Mouse (Mus musculus): ENCODE data around the gene Rad23a. TPM values are rescaled to one million over a fixed set of nuclear protein-coding genes. Genes with fewer than 3 reads are reported as not detected.
A peak's percentile ranks its signal among the peaks of the same experiment; 100 is the strongest.

Rad23a gene
- total and polyA plus RNA-seq, 3 experiments = 62.6 to 155 TPM; not detected in 1

- H3K9ac ChIP-seq (ENCODE audit: control insufficient read depth, low read depth, low read length, poor library complexity, severe bottlenecking) = no peak overlapping the region
- no peaks in the 10 kb centered on the region for H3K27me3 ChIP-seq (ENCODE audit: control insufficient read depth in 1 of 2, insufficient read depth in 2 of 2, low read length in 2 of 2)
- H3K27ac ChIP-seq (ENCODE audit: control insufficient read depth, low read depth, low read length) = no peak overlapping the region
- peaks cover 0 to 3% of the 10 kb centered on the region in 2 experiments; a peak in 1 of 4 replicates for H3K36me3 ChIP-seq (ENCODE audit: control insufficient read depth in 1 of 2, insufficient read depth in 2 of 2, low read length in 2 of 2)
- peaks cover 0 to 6% of the 10 kb centered on the region in 2 experiments; a peak in 2 of 4 replicates for H3K4me1 ChIP-seq (ENCODE audit: control insufficient read depth in 1 of 2, insufficient read depth in 2 of 2, low read length in 2 of 2)
- no peak for TF ChIP-seq MEF2A (IDR thresholded peaks at IDR 0.05; ENCODE audit: extremely low read depth, insufficient replicate concordance, low read depth, low read length, poor library complexity, severe bottlenecking)
- TF ChIP-seq MXI1 (IDR thresholded peaks at IDR 0.05; ENCODE audit: low read depth, low read length) = no peak
- TF ChIP-seq MAFK (IDR thresholded peaks at IDR 0.05; ENCODE audit: borderline replicate concordance, low read depth, low read length) = no peak
- TF ChIP-seq ETS1 (IDR thresholded peaks at IDR 0.05; ENCODE audit: low read depth, low read length) = no peak
- TF ChIP-seq SMC3 (IDR thresholded peaks at IDR 0.05; ENCODE audit: low read depth, low read length) = 0 out of 2 replicates have a peak, but pooled peaks have one; percentile 21
- peak; percentile 11 to 32 (median 13); a peak in 2 of 6 replicates for TF ChIP-seq CTCF (IDR thresholded peaks at IDR 0.05 in 2 of 3, conservative IDR thresholded peaks at IDR 0.05 in 1 of 3; ENCODE audit: control insufficient read depth in 1 of 3, insufficient read depth in 1 of 3, low read depth in 2 of 3, low read length in 3 of 3, poor library complexity in 1 of 3, severe bottlenecking in 1 of 3)
- TF ChIP-seq CHD2 (IDR thresholded peaks at IDR 0.05; ENCODE audit: low read length) = no peak
- no peak overlapping the region for H3K4me3 ChIP-seq (ENCODE audit: control insufficient read depth in 1 of 2, insufficient read depth in 1 of 2, low read depth in 2 of 2, low read length in 2 of 2)
- no peaks in the 10 kb centered on the region for H3K79me2 ChIP-seq (ENCODE audit: control insufficient read depth, insufficient read depth, low read length, poor library complexity)
- DNase-seq (ENCODE audit: low read depth, low spot score) = no peak
- H3K9me3 ChIP-seq (replicated peaks; ENCODE audit: insufficient read depth, low read length) = no peaks in the 10 kb centered on the region
Observed at GRCm38 (mm10) chr8:84806031-84806430, 34.4 kb downstream of the Rad23a start.

GRCm38 (mm10) chr8:84799999-84800831, 40.2 kb downstream of the Rad23a start, which contains the start of gene Nfix:
Nfix (minus strand) TSS chr8:84800344.
- Histone ChIP-seq H3K9me3 (replicated peaks; ENCODE audit: insufficient read depth, low read length) (no peaks in the 10 kb centered on the region), H3K27me3 (ENCODE audit: control insufficient read depth in 1 of 2, insufficient read depth in 2 of 2, low read length in 2 of 2) (no peaks in the 10 kb centered on the region), H3K79me2 (ENCODE audit: control insufficient read depth, insufficient read depth, low read length, poor library complexity) (peaks cover 42% of the 10 kb centered on the region), H3K36me3 (ENCODE audit: control insufficient read depth in 1 of 2, insufficient read depth in 2 of 2, low read length in 2 of 2) (no peaks in the 10 kb centered on the region; a peak in 1 of 4 replicates), H3K9ac (ENCODE audit: control insufficient read depth, low read depth, low read length, poor library complexity, severe bottlenecking) (peak within 1 kb of the TSS; percentile 91), H3K27ac (ENCODE audit: control insufficient read depth, low read depth, low read length) (peak within 1 kb of the TSS; percentile 41), H3K4me3 (ENCODE audit: control insufficient read depth in 1 of 2, insufficient read depth in 1 of 2, low read depth in 2 of 2, low read length in 2 of 2) (peak within 1 kb of the TSS; percentile 85 to 92), H3K4me1 (ENCODE audit: control insufficient read depth in 1 of 2, insufficient read depth in 2 of 2, low read length in 2 of 2) (peaks cover 2 to 14% of the 10 kb centered on the region in 2 experiments; a peak in 2 of 4 replicates)
- peak; percentile 14; the same call in 1 of the 2 replicates for TF ChIP-seq NRF1 (IDR thresholded peaks at IDR 0.05; ENCODE audit: insufficient read depth, low read depth, low read length, poor library complexity, severe bottlenecking)
- 0 out of 2 replicates have a peak, but pooled peaks have one; percentile 20 for TF ChIP-seq TCF12 (IDR thresholded peaks at IDR 0.05; ENCODE audit: low read depth, low read length)
- no peak for TF ChIP-seq SMC3 (IDR thresholded peaks at IDR 0.05; ENCODE audit: low read depth, low read length)
- peak; percentile 50; the same call in 1 of the 2 replicates for TF ChIP-seq MAZ (IDR thresholded peaks at IDR 0.05; ENCODE audit: low read depth, low read length)
- TF ChIP-seq ZMIZ1 (IDR thresholded peaks at IDR 0.05; ENCODE audit: low read depth, low read length) = no peak
- 0 out of 2 replicates have a peak, but pooled peaks have one; percentile 23 for TF ChIP-seq HCFC1 (IDR thresholded peaks at IDR 0.05; ENCODE audit: low read depth, low read length)
- no peak for TF ChIP-seq TAL1 (IDR thresholded peaks at IDR 0.05; ENCODE audit: low read length)
- no peak for TF ChIP-seq USF2 (IDR thresholded peaks at IDR 0.05; ENCODE audit: borderline replicate concordance in 1 of 2, insufficient read depth in 1 of 2, low read depth in 1 of 2, low read length in 2 of 2)
- no peak for TF ChIP-seq UBTF (IDR thresholded peaks at IDR 0.05; ENCODE audit: borderline replicate concordance, insufficient read depth, low read depth, low read length)
- TF ChIP-seq POLR2AphosphoS5 (IDR thresholded peaks at IDR 0.05; ENCODE audit: borderline replicate concordance, low read depth, low read length) = peak; percentile 75; the same call in 1 of the 2 replicates
- TF ChIP-seq ETS1 (IDR thresholded peaks at IDR 0.05; ENCODE audit: low read depth, low read length) = peak; percentile 21; the same call in 1 of the 2 replicates
- TF ChIP-seq MAX (IDR thresholded peaks at IDR 0.05; ENCODE audit: low read length) = peak; percentile 76
- peak; percentile 40; the same call in 1 of the 2 replicates for TF ChIP-seq NELFE (IDR thresholded peaks at IDR 0.05; ENCODE audit: low read depth, low read length)
- peak; percentile 48 for TF ChIP-seq SIN3A (IDR thresholded peaks at IDR 0.05; ENCODE audit: low read length)
- peak; percentile 73; the same call in 1 of the 2 replicates for TF ChIP-seq BHLHE40 (IDR thresholded peaks at IDR 0.05; ENCODE audit: borderline replicate concordance, low read depth, low read length)
- TF ChIP-seq MYC (IDR thresholded peaks at IDR 0.05; ENCODE audit: low read depth, low read length) = peak; percentile 80
- peak; percentile 90 for TF ChIP-seq MXI1 (IDR thresholded peaks at IDR 0.05; ENCODE audit: low read depth, low read length)
- peak; percentile 34 to 50; a peak in 1 of 4 replicates for TF ChIP-seq POLR2A (IDR thresholded peaks at IDR 0.05; ENCODE audit: control insufficient read depth in 1 of 2, insufficient read depth in 1 of 2, low read depth in 1 of 2, low read length in 2 of 2, poor library complexity in 1 of 2)
- DNase-seq (ENCODE audit: low read depth, low spot score) = peak; percentile 73
